ENCODE assay signal across 18 mouse cellular contexts in the genomic region with DNA sequence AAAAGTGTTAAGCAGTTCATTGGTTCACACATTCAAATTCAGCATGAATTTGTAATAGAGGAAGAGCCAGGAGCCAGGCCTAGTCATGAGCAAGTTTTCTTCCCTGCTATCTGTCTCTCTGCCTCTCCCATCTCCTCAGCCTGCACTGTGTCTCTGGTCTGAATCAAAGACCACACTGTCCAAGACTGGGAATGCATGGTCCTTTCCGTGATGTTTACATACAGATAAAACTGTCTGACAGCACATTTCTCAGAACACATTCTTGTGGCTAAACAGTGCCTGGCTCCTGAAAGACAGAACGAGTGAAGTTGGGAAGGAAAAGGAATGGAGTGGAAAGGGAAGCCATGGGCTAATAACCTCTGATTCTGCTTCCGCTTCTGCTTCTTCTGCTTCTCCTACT.
A peak's percentile ranks its signal among the peaks of the same experiment; 100 is the strongest.
DNase-seq lines count a peak whose midpoint lies in the region; ATAC-seq and TF ChIP-seq lines count a peak whose summit lies in the region.
"Had no signal": no experiment of that assay in that cellular context is flagged by ENCODE, and none has a peak within 500 bp of the region (broad histone marks: within the 10 kb centered on the region; RNA-seq: fewer than 3 reads in every experiment).

No protein-coding gene starts in this region.

- H3K4me2 ChIP-seq in kidney, embryonic 16.5 days (replicated peaks; ENCODE audit: low read depth, low read length) = no peak overlapping the region
- no peak overlapping the region for H3K4me2 ChIP-seq in kidney, embryonic 14.5 days (replicated peaks; ENCODE audit: low read depth, low read length)
- no peak overlapping the region for H3K4me2 ChIP-seq in liver, embryonic 12.5 days
- no peak overlapping the region for H3K4me2 ChIP-seq in lung, embryonic 16.5 days (ENCODE audit: low read depth, low read length)
- H3K4me2 ChIP-seq: embryonic facial prominence, embryonic 12.5 days; forebrain, embryonic 13.5 days had no signal

- H3K9me3 ChIP-seq in kidney, embryonic 16.5 days (ENCODE audit: low read length) = no peaks in the 10 kb centered on the region
- H3K9me3 ChIP-seq in kidney, embryonic 14.5 days (ENCODE audit: control insufficient read depth, low read length) = no peaks in the 10 kb centered on the region
- no peaks in the 10 kb centered on the region for H3K9me3 ChIP-seq in liver, embryonic 12.5 days (replicated peaks)
- H3K9me3 ChIP-seq in lung, embryonic 16.5 days (ENCODE audit: control insufficient read depth, low read length) = no peaks in the 10 kb centered on the region
- H3K9me3 ChIP-seq: embryonic facial prominence, embryonic 10.5 days; embryonic facial prominence, embryonic 12.5 days; forebrain, embryonic 13.5 days had no signal

- ATAC-seq in kidney, embryonic 16.5 days (ENCODE audit: low FRiP score, low TSS enrichment) = peak; percentile 42; the same call in 1 of the 2 replicates
- no peak for ATAC-seq in kidney, embryonic 14.5 days (ENCODE audit: low FRiP score, low TSS enrichment)
- ATAC-seq in liver, embryonic 12.5 days = no peak
- peak; percentile 74 for ATAC-seq in lung, embryonic 16.5 days (ENCODE audit: low read depth)
- ATAC-seq: activated CD4-positive, CD25-positive, alpha-beta regulatory T cell, adult 4 months; CD4-positive, CD25-positive, alpha-beta regulatory T cell, adult 4 months; Patski had no signal

- H3K4me3 ChIP-seq in kidney, embryonic 16.5 days (ENCODE audit: low read length) = no peak overlapping the region
- no peak overlapping the region for H3K4me3 ChIP-seq in kidney, embryonic 14.5 days (ENCODE audit: low read length)
- no peak overlapping the region for H3K4me3 ChIP-seq in liver, adult 2 months (ENCODE audit: insufficient read depth, low read depth, low read length)
- no peak overlapping the region for H3K4me3 ChIP-seq in liver, embryonic 12.5 days
- no peak overlapping the region for H3K4me3 ChIP-seq in lung, embryonic 16.5 days (ENCODE audit: low read length)
- H3K4me3 ChIP-seq: embryonic facial prominence, embryonic 10.5 days; embryonic facial prominence, embryonic 12.5 days; forebrain, embryonic 13.5 days had no signal

- H3K4me1 ChIP-seq in kidney, embryonic 16.5 days (ENCODE audit: insufficient read depth, low read length) = no peaks in the 10 kb centered on the region
- no peaks in the 10 kb centered on the region for H3K4me1 ChIP-seq in kidney, embryonic 14.5 days (ENCODE audit: control insufficient read depth, insufficient read depth, low read length)
- H3K4me1 ChIP-seq in liver, adult 2 months (ENCODE audit: control insufficient read depth, insufficient read depth, low read length) = no peaks in the 10 kb centered on the region
- no peaks in the 10 kb centered on the region for H3K4me1 ChIP-seq in liver, embryonic 12.5 days
- no peaks in the 10 kb centered on the region for H3K4me1 ChIP-seq in lung, embryonic 16.5 days (replicated peaks; ENCODE audit: control insufficient read depth, insufficient read depth, low read length)
- H3K4me1 ChIP-seq: embryonic facial prominence, embryonic 10.5 days; embryonic facial prominence, embryonic 12.5 days; forebrain, embryonic 13.5 days had no signal

- DNase-seq in liver, adult 2 months (ENCODE audit: extremely low read depth, low read depth, low spot score) = peak; percentile 3
- DNase-seq in lung, postnatal 4 days = no peak
- DNase-seq in yolk sac, embryonic 10.5 days (ENCODE audit: low spot score) = peak; percentile 7
- DNase-seq: adrenal gland, adult 8-10 months; B cell, adult 2 months; cerebellum, adult 11-12 months had no signal

- H3K9ac ChIP-seq in kidney, embryonic 16.5 days (replicated peaks; ENCODE audit: low read length) = no peak overlapping the region
- no peak overlapping the region for H3K9ac ChIP-seq in kidney, embryonic 14.5 days (ENCODE audit: low read depth, low read length)
- no peak overlapping the region for H3K9ac ChIP-seq in liver, adult 2 months (ENCODE audit: low read depth, low read length)
- no peak overlapping the region for H3K9ac ChIP-seq in liver, embryonic 12.5 days
- no peak overlapping the region for H3K9ac ChIP-seq in lung, embryonic 16.5 days (ENCODE audit: low read length)
- H3K9ac ChIP-seq: embryonic facial prominence, embryonic 12.5 days; forebrain, embryonic 13.5 days had no signal

- H3K27me3 ChIP-seq in kidney, embryonic 16.5 days (ENCODE audit: insufficient read depth, low read length) = no peaks in the 10 kb centered on the region
- H3K27me3 ChIP-seq in kidney, embryonic 14.5 days (ENCODE audit: control insufficient read depth, insufficient read depth, low read length) = no peaks in the 10 kb centered on the region
- no peaks in the 10 kb centered on the region for H3K27me3 ChIP-seq in liver, adult 2 months (ENCODE audit: control insufficient read depth, insufficient read depth, low read length)
- H3K27me3 ChIP-seq in liver, embryonic 12.5 days (replicated peaks) = no peaks in the 10 kb centered on the region
- H3K27me3 ChIP-seq in lung, embryonic 16.5 days (ENCODE audit: control insufficient read depth, insufficient read depth, low read depth, low read length) = no peaks in the 10 kb centered on the region
- H3K27me3 ChIP-seq: CH12.LX; embryonic facial prominence, embryonic 12.5 days; forebrain, embryonic 13.5 days had no signal

- H3K36me3 ChIP-seq in kidney, embryonic 16.5 days (ENCODE audit: insufficient read depth, low read length) = no peaks in the 10 kb centered on the region
- H3K36me3 ChIP-seq in kidney, embryonic 14.5 days (ENCODE audit: control insufficient read depth, insufficient read depth, low read length) = no peaks in the 10 kb centered on the region
- H3K36me3 ChIP-seq in liver, adult 2 months (ENCODE audit: control insufficient read depth, insufficient read depth, low read length) = no peaks in the 10 kb centered on the region
- H3K36me3 ChIP-seq in liver, embryonic 12.5 days = no peaks in the 10 kb centered on the region
- H3K36me3 ChIP-seq in lung, embryonic 16.5 days (ENCODE audit: control insufficient read depth, insufficient read depth, low read length) = no peaks in the 10 kb centered on the region
- H3K36me3 ChIP-seq: embryonic facial prominence, embryonic 10.5 days; embryonic facial prominence, embryonic 12.5 days; G1E had no signal

- WGBS in kidney, embryonic 16.5 days = 62% methylated on average over 3 of the region's 3 CpGs
- WGBS in kidney, embryonic 14.5 days = 71% methylated on average over 3 of the region's 3 CpGs
- WGBS in liver, adult 2 months = 62% methylated on average over 3 of the region's 3 CpGs
- 51% methylated on average over 3 of the region's 3 CpGs for WGBS in liver, embryonic 12.5 days (ENCODE audit: insufficient replicate concordance)
- WGBS in lung, embryonic 16.5 days = 40% methylated on average over 3 of the region's 3 CpGs

- no peaks in the 10 kb centered on the region for H3K79me2 ChIP-seq in liver, adult 2 months (ENCODE audit: control insufficient read depth, insufficient read depth, low read length)

- no peak for TF ChIP-seq POLR2A in liver, adult 2 months (IDR thresholded peaks at IDR 0.05; ENCODE audit: extremely low read depth, insufficient read depth, low read length)

- no peak overlapping the region for H3K27ac ChIP-seq in kidney, embryonic 16.5 days (ENCODE audit: low read length)
- H3K27ac ChIP-seq in kidney, embryonic 14.5 days (ENCODE audit: low read depth, low read length) = no peak overlapping the region
- no peak overlapping the region for H3K27ac ChIP-seq in liver, adult 2 months (replicated peaks; ENCODE audit: insufficient read depth, low read depth, low read length)
- no peak overlapping the region for H3K27ac ChIP-seq in liver, embryonic 12.5 days
- no peak overlapping the region for H3K27ac ChIP-seq in lung, embryonic 16.5 days (ENCODE audit: low read length)
- H3K27ac ChIP-seq: embryonic facial prominence, embryonic 10.5 days; embryonic facial prominence, embryonic 12.5 days; forebrain, embryonic 13.5 days had no signal

- no peak for TF ChIP-seq CTCF in liver, adult 2 months (IDR thresholded peaks at IDR 0.05; ENCODE audit: low read depth, low read length)

Comparison
In these comparisons a context has a peak if more than half of its experiments do, and no peak if none do; other contexts are left out.
1. ATAC-seq: peak in kidney, embryonic 16.5 days (single experiment) and lung, embryonic 16.5 days (single experiment); none in kidney, embryonic 14.5 days (single experiment) and liver, embryonic 12.5 days (single experiment).
2. DNase-seq: peak in liver, adult 2 months (single experiment) and yolk sac, embryonic 10.5 days (single experiment); none in lung, postnatal 4 days (0 of 2).